Mouse (Mus musculus) forebrain, embryonic 16.5 days (tissue): ENCODE measurements around the gene Fxn. TPM values are rescaled to one million over a fixed set of nuclear protein-coding genes. Genes with fewer than 3 reads are reported as not detected.

Experiments used
- ATAC-seq: fragments of 200-750 bp; cut with Nextera tagmentation; 2 replicates; pipeline ENCODE4 v1.8.0; 2017; ENCODE audit warnings: mild to moderate bottlenecking, moderate library complexity
- H3K27ac ChIP-seq: fragments of 300-500 bp; sonication (generic); 2 replicates; pipeline ENCODE4 v1.5.1; 2014; ENCODE audit warnings: low read length, control low read depth
- H3K27me3 ChIP-seq: fragments of 300-500 bp; sonication (generic); replicated peaks from 2 replicates; pipeline ENCODE4 v1.6.1; 2014; ENCODE audit warnings: low read length; ENCODE audit not compliant: control insufficient read depth, insufficient read depth
- H3K36me3 ChIP-seq: fragments of 300-500 bp; sonication (generic); 2 replicates; pipeline ENCODE4 v1.6.1; 2014; ENCODE audit not compliant: control insufficient read depth, insufficient read depth
- H3K4me1 ChIP-seq: fragments of 300-500 bp; sonication (generic); replicated peaks from 2 replicates; pipeline ENCODE4 v1.6.1; 2014; ENCODE audit warnings: low read length; ENCODE audit not compliant: control insufficient read depth, insufficient read depth
- H3K4me2 ChIP-seq: fragments of 300-500 bp; sonication (generic); 2 replicates; pipeline ENCODE4 v1.6.1; 2014; ENCODE audit warnings: mild to moderate bottlenecking, low read length, control low read depth
- H3K4me3 ChIP-seq: fragments of 300-500 bp; sonication (generic); replicated peaks from 2 replicates; pipeline ENCODE4 v1.5.1; 2014; ENCODE audit warnings: mild to moderate bottlenecking, low read length, control low read depth
- H3K9ac ChIP-seq: fragments of 300-500 bp; sonication (generic); replicated peaks from 2 replicates; pipeline ENCODE4 v1.6.1; 2014; ENCODE audit warnings: low read depth, low read length, control low read depth
- H3K9me3 ChIP-seq: fragments of 300-500 bp; sonication (generic); 2 replicates; pipeline ENCODE4 v1.6.1; 2016; ENCODE audit warnings: low read length; ENCODE audit not compliant: control insufficient read depth
- WGBS: fragments of 180-500 bp; shearing (Covaris S2); extraction: QIAGEN DNeasy Blood & Tissue Kit; methylation state at CpG from one replicate; pipeline ENCODE4 v1.1.7; 2014; 5-methylcytosine and 5-hydroxymethylcytosine counted together
- polyA plus RNA-seq: library from polyadenylated mRNA; unstranded; fragments of >200 nt; fragmentation: Nextera tagmentation; extraction: Ambion mirVana; gene quantifications from 2 replicates; pipeline ENCODE4 v1.2.1, GENCODE M21; 2015

Fxn gene
- polyA plus RNA-seq, 1 experiment from 2014 or later = 40.3 TPM

DNA sequence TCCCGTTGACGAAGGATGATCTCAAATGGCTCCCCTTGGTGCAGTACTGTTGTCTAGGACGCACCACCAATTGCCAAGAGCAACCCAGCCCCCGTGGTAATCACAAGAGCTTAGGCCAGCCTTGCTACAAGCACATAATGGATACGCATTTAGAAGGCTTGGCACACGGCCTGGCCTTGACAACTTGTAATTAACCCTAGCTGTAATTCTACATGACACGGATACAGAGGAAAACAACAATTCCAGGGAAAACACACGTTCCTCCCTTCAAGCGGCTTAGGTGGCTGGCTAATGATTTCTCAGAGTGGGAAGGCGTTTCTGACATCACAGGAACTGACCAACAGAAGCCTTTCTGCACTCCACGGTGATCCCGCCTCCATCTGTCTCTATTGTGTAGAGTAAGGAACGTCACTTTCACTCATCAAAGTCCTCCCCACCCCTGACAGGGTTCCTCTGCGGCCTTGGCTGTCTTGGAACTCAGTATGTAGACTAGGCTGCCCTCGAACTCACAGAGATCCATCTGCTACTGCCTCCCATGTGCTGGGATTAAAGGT is 36.7 kb upstream of the Fxn start:
- WGBS = 11% methylated on average over 15 of the region's 15 CpGs
- Histone ChIP-seq H3K4me3 (no peak overlapping the region), H3K9me3 (no peaks in the 10 kb centered on the region), H3K36me3 (no peaks in the 10 kb centered on the region), H3K4me1 (peaks cover 23% of the 10 kb centered on the region), H3K9ac (no peak overlapping the region), H3K27ac (peak overlapping the region; percentile 10; the same call in 1 of the 2 replicates), H3K4me2 (peak overlapping the region; percentile 21), H3K27me3 (no peaks in the 10 kb centered on the region)
- ATAC-seq = peak; percentile 93

DNA sequence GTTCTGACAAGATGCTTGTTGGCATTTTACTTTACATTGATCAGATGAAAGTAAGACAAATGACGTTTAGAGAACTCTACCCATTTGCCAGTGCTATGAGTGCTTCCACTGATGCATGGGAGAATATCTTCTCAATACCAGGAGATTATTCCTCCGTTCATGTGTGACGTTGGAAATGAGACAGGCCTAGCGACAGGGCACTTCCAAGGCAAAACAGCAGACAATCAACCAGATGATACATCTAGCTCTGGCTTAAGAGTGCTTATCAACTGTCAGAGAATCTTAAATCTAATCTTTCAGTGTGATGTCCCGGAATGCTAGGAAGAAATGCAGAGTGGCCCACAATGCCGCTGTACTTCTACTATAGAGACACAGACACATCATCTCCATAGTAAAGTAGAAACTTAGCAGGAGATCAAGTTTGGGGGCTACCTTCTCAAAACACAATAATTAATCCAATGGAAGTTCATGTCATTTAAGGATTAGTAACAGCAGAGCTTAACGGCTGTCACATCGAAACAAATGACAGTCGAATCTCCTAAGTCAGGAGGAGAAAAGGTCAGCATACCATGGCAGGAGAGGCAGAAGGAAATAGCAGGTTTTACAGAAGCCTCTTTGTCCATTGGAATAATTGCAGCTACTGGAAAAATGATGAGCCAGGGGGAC is 35.8 kb upstream of the Fxn start:
- H3K4me1 ChIP-seq = peaks cover 23% of the 10 kb centered on the region
- H3K9me3 ChIP-seq = no peaks in the 10 kb centered on the region
- no peak overlapping the region for H3K4me3 ChIP-seq
- no peak overlapping the region for H3K9ac ChIP-seq
- WGBS = 55% methylated on average over 9 of the region's 9 CpGs
- H3K27ac ChIP-seq = no peak overlapping the region
- no peak overlapping the region for H3K4me2 ChIP-seq
- H3K27me3 ChIP-seq = no peaks in the 10 kb centered on the region
- ATAC-seq = no peak
- no peaks in the 10 kb centered on the region for H3K36me3 ChIP-seq

- Histone ChIP-seq H3K27me3 (no peaks in the 10 kb centered on the region), H3K9ac (no peak overlapping the region)
- WGBS = 78% methylated on average over 4 of the region's 4 CpGs
Observed at GRCm38 (mm10) chr19:24315234-24315633, 34.8 kb upstream of the Fxn start.

GRCm38 (mm10) chr19:24314676-24315075 is 34.3 kb upstream of the Fxn start:
- H3K4me1 ChIP-seq = peaks cover 23% of the 10 kb centered on the region
- WGBS = 93% methylated on average over 11 of the region's 11 CpGs
- H3K9me3 ChIP-seq = no peaks in the 10 kb centered on the region
- no peaks in the 10 kb centered on the region for H3K27me3 ChIP-seq
- no peak overlapping the region for H3K27ac ChIP-seq
- H3K36me3 ChIP-seq = no peaks in the 10 kb centered on the region
- H3K9ac ChIP-seq = no peak overlapping the region
- H3K4me2 ChIP-seq = no peak overlapping the region
- ATAC-seq = no peak
- H3K4me3 ChIP-seq = no peak overlapping the region

More at GRCm38 (mm10) chr19:24315234-24315633, 34.8 kb upstream of the Fxn start:
- Histone ChIP-seq H3K9me3 (no peaks in the 10 kb centered on the region), H3K27ac (no peak overlapping the region), H3K36me3 (no peaks in the 10 kb centered on the region), H3K4me3 (no peak overlapping the region), H3K4me2 (no peak overlapping the region), H3K4me1 (peaks cover 23% of the 10 kb centered on the region)
- no peak for ATAC-seq

DNA sequence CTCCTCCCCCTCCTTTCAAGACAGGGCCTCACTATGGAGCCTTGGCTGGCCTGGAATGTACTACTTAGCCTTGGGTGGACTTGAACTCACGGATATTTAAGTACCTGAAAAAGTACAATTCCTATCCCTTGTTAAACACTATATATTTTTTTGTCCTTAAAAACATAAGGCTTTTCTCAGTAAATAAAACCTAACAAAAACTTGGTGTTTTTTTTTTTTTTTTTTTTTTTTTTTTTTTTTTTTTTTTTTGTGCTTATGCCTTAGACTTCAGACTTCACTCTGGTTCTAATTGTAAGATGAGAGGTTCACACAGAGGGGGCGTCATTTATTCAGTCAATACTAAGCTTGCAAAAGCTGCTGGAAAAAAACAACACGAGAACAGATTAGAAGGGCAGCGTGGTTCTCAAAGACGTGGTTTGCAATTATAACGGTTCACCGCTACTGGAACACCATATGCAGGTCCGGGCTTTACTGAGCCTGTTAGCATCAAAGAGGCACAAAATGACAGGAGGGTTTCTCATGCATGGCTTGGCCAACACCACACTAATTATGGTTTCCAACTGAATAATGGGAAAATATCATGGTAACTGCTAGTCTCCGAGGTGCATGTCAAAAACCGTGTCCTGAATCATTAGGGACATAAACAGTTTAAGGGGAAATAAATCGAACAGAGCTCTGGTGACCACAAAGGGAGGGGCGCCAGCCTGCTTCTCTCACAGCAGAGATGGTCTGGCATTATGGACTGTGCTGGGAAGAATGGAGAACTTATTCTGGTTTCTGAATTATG is 32.3 kb upstream of the Fxn start:
- WGBS = 7% methylated on average over 12 of the region's 12 CpGs
- H3K4me1 ChIP-seq = peaks cover 31% of the 10 kb centered on the region
- peak overlapping the region; percentile 3; the same call in 1 of the 2 replicates for H3K4me2 ChIP-seq
- H3K4me3 ChIP-seq = no peak overlapping the region
- H3K27me3 ChIP-seq = no peaks in the 10 kb centered on the region
- peak overlapping the region; percentile 17; the same call in 1 of the 2 replicates for H3K27ac ChIP-seq
- H3K36me3 ChIP-seq = no peaks in the 10 kb centered on the region
- ATAC-seq = peak; percentile 62
- no peaks in the 10 kb centered on the region for H3K9me3 ChIP-seq
- H3K9ac ChIP-seq = no peak overlapping the region

DNA sequence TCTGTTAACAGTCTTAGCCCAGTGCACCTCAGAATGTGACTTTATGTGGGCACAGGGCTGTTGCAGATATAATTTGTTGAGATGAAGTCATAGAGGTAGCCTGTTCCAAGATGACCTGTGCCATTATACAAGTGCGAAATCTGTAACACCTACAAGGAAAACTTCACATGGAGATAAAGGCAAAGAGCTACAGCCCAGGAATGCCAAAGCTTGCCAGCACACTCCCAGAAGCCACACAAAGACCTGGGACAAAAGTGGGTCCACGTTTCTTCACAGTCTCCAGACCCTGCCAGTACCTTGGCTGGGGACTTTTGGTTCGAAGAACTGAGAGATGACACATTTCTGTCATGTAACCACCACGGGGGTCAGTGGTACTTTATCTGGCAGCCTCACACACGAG is 31.6 kb upstream of the Fxn start:
- H3K9ac ChIP-seq = no peak overlapping the region
- ATAC-seq = no peak
- H3K4me2 ChIP-seq = no peak overlapping the region
- no peaks in the 10 kb centered on the region for H3K27me3 ChIP-seq
- H3K36me3 ChIP-seq = no peaks in the 10 kb centered on the region
- no peak overlapping the region for H3K27ac ChIP-seq
- 68% methylated on average over 5 of the region's 5 CpGs for WGBS
- peaks cover 26% of the 10 kb centered on the region for H3K4me1 ChIP-seq
- no peaks in the 10 kb centered on the region for H3K9me3 ChIP-seq
- no peak overlapping the region for H3K4me3 ChIP-seq

DNA sequence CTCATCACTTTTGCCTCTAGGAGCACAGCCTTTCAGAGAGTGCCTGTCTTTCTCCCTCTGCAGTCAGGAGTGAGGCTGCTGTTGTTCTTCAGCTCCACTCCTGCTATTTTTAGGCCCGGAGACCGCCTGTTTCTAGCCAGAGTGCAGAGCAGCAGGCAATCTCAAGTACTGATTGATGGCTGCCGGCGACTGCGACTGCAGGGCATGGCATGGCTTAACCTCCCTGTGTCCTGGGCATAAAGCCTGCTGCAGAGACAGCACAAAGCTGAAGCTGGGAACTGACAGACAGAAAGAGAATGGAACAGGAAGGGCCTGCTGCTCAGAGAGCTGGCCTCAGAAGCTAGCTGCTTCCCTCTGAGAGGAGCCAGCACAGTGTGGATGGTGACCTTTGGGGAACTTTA is 27.9 kb upstream of the Fxn start:
- WGBS = 3% methylated on average over 5 of the region's 5 CpGs
- Histone ChIP-seq H3K27me3 (no peaks in the 10 kb centered on the region), H3K4me3 (no peak overlapping the region), H3K4me1 (peaks cover 13% of the 10 kb centered on the region), H3K27ac (peak overlapping the region; percentile 58), H3K36me3 (no peaks in the 10 kb centered on the region), H3K9ac (peak overlapping the region; percentile 32; the same call in 1 of the 2 replicates), H3K4me2 (no peak overlapping the region), H3K9me3 (no peaks in the 10 kb centered on the region)
- ATAC-seq = peak; percentile 36; the same call in 1 of the 2 replicates

GRCm38 (mm10) chr19:24307271-24308221 is 27.1 kb upstream of the Fxn start:
- Histone ChIP-seq H3K9ac (no peak overlapping the region), H3K27me3 (0 out of 2 replicates have a peak, but pooled peaks cover 2% of the 10 kb centered on the region), H3K36me3 (no peaks in the 10 kb centered on the region), H3K4me1 (peaks cover 8% of the 10 kb centered on the region), H3K4me2 (no peak overlapping the region), H3K9me3 (no peaks in the 10 kb centered on the region), H3K27ac (peak overlapping the region; percentile 3), H3K4me3 (no peak overlapping the region)
- ATAC-seq = no peak
- WGBS = 63% methylated on average over 13 of the region's 13 CpGs
